Mouse (Mus musculus) c-Kit-positive CD71-positive TER-119-negative erythroid progenitor cells, embryonic 14.5 days (primary cell): ENCODE measurements around the gene B4galt1.
"Not testable (repeated sequence)": the region's sequence is repeated elsewhere in the genome, so short reads cannot be mapped to it uniquely, and the experiment has no call there.

ENCODE experiments used
- DNase-seq: peaks from one replicate; pipeline ENCODE4 v3.0.0-alpha.2; 2013; ENCODE audit warnings: low read depth

The B4galt1 gene

GRCm38 (mm10) chr4:40819151-40819550, 34.7 kb downstream of the B4galt1 start:
- DNase-seq: no peak

- no peak for DNase-seq
Observed at GRCm38 (mm10) chr4:40818421-40818820, 35.4 kb downstream of the B4galt1 start.

GRCm38 (mm10) chr4:40817936-40818335, 35.9 kb downstream of the B4galt1 start:
- DNase-seq: no peak

- DNase-seq: no peak
Observed at GRCm38 (mm10) chr4:40815775-40816372, 37.9 kb downstream of the B4galt1 start.

- no peak for DNase-seq
Observed at GRCm38 (mm10) chr4:40815120-40815519, 38.7 kb downstream of the B4galt1 start.

GRCm38 (mm10) chr4:40814359-40814758, 39.4 kb downstream of the B4galt1 start:
- no peak for DNase-seq

GRCm38 (mm10) chr4:40812891-40813290, 40.9 kb downstream of the B4galt1 start:
- DNase-seq: no peak

GRCm38 (mm10) chr4:40810481-40810880, 43.3 kb downstream of the B4galt1 start:
- no peak for DNase-seq

GRCm38 (mm10) chr4:40807382-40807781, 46.4 kb downstream of the B4galt1 start:
- no peak for DNase-seq

GRCm38 (mm10) chr4:40805401-40805800, 48.4 kb downstream of the B4galt1 start:
- DNase-seq: no peak

GRCm38 (mm10) chr4:40802787-40803186, 51.0 kb downstream of the B4galt1 start:
- no peak for DNase-seq

GRCm38 (mm10) chr4:40801908-40802307, 51.9 kb downstream of the B4galt1 start:
- DNase-seq: no peak

GRCm38 (mm10) chr4:40800873-40801272, 52.9 kb downstream of the B4galt1 start:
- DNase-seq: peak; percentile 48

GRCm38 (mm10) chr4:40798833-40799555, 54.8 kb downstream of the B4galt1 start:
- DNase-seq: not testable (repeated sequence)

GRCm38 (mm10) chr4:40795761-40796160, 58.0 kb downstream of the B4galt1 start:
- no peak for DNase-seq

GRCm38 (mm10) chr4:40794320-40794719, 59.5 kb downstream of the B4galt1 start:
- DNase-seq: no peak

GRCm38 (mm10) chr4:40791176-40791575, 62.6 kb downstream of the B4galt1 start:
- no peak for DNase-seq

- DNase-seq: no peak
Observed at GRCm38 (mm10) chr4:40786578-40786977, 67.2 kb downstream of the B4galt1 start.

- DNase-seq: peak; percentile 56
Observed at GRCm38 (mm10) chr4:40785620-40786166, 68.1 kb downstream of the B4galt1 start.

GRCm38 (mm10) chr4:40784556-40785169, 69.1 kb downstream of the B4galt1 start:
- DNase-seq: no peak

- no peak for DNase-seq
Observed at GRCm38 (mm10) chr4:40783049-40783448, 70.8 kb downstream of the B4galt1 start.

GRCm38 (mm10) chr4:40781797-40782495, 71.9 kb downstream of the B4galt1 start:
- no peak for DNase-seq
